Comparison of ENCODE assay signal across 13 mouse cellular contexts in genomic region chr11:69699595-69699994, GRCm38 (mm10). TPM values are rescaled to one million over a fixed set of nuclear protein-coding genes. Genes with fewer than 3 reads are reported as not detected.
"Had no signal": no experiment of that assay in that cellular context is flagged by ENCODE, and none has a peak within 500 bp of the region (broad histone marks: within the 10 kb centered on the region; RNA-seq: fewer than 3 reads in every experiment).

No protein-coding gene starts in this region.

- H3K4me2 ChIP-seq: limb, embryonic 15.5 days; liver, embryonic 15.5 days; lung, embryonic 14.5 days; midbrain, embryonic 15.5 days; neural tube, embryonic 12.5 days had no signal

- H3K9me3 ChIP-seq: limb, embryonic 15.5 days; liver, embryonic 15.5 days; midbrain, embryonic 15.5 days; neural tube, embryonic 12.5 days had no signal

- H3K9ac ChIP-seq: limb, embryonic 15.5 days; liver, embryonic 15.5 days; lung, embryonic 14.5 days; midbrain, embryonic 15.5 days; neural tube, embryonic 12.5 days had no signal

- H3K27me3 ChIP-seq: limb, embryonic 15.5 days; midbrain, embryonic 15.5 days had no signal

- H3K36me3 ChIP-seq: limb, embryonic 15.5 days; liver, embryonic 15.5 days; midbrain, embryonic 15.5 days; neural tube, embryonic 12.5 days had no signal

- H3K27ac ChIP-seq: limb, embryonic 15.5 days; liver, embryonic 15.5 days; midbrain, embryonic 15.5 days; neural tube, embryonic 12.5 days had no signal

- H3K4me3 ChIP-seq: limb, embryonic 15.5 days; liver, embryonic 15.5 days; megakaryocyte, embryonic 14.5 days; midbrain, embryonic 15.5 days; neural tube, embryonic 12.5 days had no signal

- ATAC-seq: midbrain, embryonic 15.5 days had no signal

- DNase-seq: kidney, postnatal 25 days; lung, embryonic 14.5 days; lung, postnatal 10 days; lung, postnatal 4 days; thymus, adult 18-20 months; thymus, postnatal 14 days had no signal

RNA-seq across cellular contexts. Expression of gene Tnfsf13, which starts 14.0 kb away (rescaled TPM):
- polyA plus RNA-seq: limb, embryonic 11.5 days; stomach, embryonic 14.5 days had no signal
